Mouse (Mus musculus): Measurements from ENCODE around the gene Cep162. TPM values are rescaled to one million over a fixed set of nuclear protein-coding genes. Genes with fewer than 3 reads are reported as not detected.

The Cep162 gene
- polyA plus RNA-seq (2016; fragmentation: Nextera tagmentation; extraction: Ambion mirVana) = 8.9 and 10.0 TPM in 2 replicates

DNA sequence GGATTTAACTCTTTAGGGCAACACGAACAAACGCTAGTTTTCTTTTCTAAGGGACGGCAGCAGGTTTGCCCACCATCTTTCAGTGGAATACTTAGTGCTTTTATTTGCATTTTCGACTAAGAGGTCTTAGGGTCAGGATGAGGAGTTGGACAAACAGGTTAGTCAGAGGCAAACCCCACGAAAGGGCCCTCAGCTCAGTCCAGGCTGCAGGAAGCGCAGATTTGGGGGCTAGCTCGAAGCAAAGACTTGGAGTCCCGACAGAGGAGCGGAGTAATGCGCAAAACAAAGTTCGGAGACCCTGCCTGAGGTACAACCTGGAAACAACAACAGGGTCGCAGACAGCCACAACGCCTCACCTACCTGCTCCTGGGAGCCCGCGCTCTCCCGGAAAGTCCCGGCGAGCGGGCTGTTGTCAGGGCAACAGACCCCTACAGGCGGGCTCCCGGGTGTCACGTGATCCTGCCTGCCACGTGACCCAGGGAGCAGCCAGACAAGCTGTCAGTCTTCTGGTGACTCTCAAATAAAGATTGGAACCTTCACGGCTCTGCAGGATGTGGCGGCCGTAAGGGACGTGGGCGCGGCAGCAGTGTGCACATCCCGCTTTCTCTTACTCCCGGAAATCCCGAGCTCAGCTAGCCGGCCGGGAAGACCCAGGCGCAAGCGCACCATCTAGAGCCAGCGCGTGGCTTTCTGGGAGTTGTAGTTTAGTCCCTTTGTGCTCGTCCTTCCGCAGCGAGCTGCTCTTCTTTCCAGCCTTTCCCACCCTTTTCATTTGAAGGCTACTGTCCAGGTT lies at the start of gene Cep162:
Gene Cep162, minus strand, starts transcription at position 634 of the 793 bp plus-strand sequence.
- no peaks in the 10 kb centered on the region for H3K9me3 ChIP-seq
- H3K4me1 ChIP-seq (replicated peaks) = peaks cover 3% of the 10 kb centered on the region; the same call in 1 of the 2 replicates
- peak within 1 kb of the TSS; percentile 58 for H3K4me3 ChIP-seq (replicated peaks)
- peak within 1 kb of the TSS; percentile 32 for H3K27ac ChIP-seq
- peak within 1 kb of the TSS; percentile 65 for H3K9ac ChIP-seq (replicated peaks)
- under 1% methylated on average over 41 of the region's 41 CpGs for WGBS
- peak within 1 kb of the TSS; percentile 66 for H3K4me2 ChIP-seq
- H3K36me3 ChIP-seq = no peaks in the 10 kb centered on the region
- ATAC-seq (ENCODE audit: insufficient number of reproducible peaks, insufficient read depth, low FRiP score, low TSS enrichment, low read depth) = peak; percentile 97
- H3K27me3 ChIP-seq = no peaks in the 10 kb centered on the region

DNA sequence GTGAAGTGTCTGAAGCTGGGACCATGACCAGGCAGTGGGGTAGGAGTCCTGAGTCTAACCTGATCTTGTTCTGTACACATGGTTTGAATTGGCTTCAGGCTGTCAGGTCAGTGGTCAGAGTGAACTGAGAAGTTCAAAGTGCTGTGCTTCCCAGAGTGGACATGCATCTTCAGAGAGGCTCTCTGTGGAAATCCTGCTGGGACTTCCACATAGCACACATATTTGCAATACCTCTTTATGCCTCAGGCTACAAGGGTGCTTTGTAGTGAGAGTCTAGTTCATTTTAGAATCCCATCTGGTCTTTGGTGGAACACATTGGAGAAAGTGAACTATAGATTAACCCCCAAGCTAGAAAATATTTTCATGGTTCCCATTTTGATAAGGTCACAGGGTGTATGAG lies 47.9 kb upstream of the Cep162 start:
- ATAC-seq (ENCODE audit: insufficient number of reproducible peaks, insufficient read depth, low FRiP score, low TSS enrichment, low read depth) = no peak
- no peaks in the 10 kb centered on the region for H3K27me3 ChIP-seq
- no peaks in the 10 kb centered on the region for H3K9me3 ChIP-seq
- H3K4me2 ChIP-seq = no peak overlapping the region
- no peaks in the 10 kb centered on the region for H3K4me1 ChIP-seq (replicated peaks)
- H3K36me3 ChIP-seq = no peaks in the 10 kb centered on the region
- no peak overlapping the region for H3K9ac ChIP-seq (replicated peaks)
- H3K4me3 ChIP-seq (replicated peaks) = no peak overlapping the region
- no peak overlapping the region for H3K27ac ChIP-seq

DNA sequence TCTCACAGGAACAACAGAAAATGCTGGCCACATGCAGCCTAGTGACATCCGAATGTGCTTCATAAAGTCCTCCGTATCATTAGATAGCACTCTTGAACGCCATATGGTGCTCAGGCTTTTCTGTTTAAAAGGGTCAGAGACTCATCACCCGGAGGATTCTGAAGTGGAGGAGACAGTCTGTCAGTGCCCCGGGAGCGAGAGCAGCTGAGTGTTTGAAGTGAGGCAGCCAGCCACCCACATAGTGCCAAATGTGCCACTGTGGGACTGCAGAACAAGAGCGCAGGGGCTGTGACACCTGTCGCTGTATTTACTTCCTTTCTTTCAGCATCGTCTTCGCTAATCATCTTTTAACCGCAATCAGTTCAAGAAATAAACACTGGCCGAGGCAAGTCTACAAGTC lies 43.6 kb upstream of the Cep162 start:
- Histone ChIP-seq H3K4me2 (no peak overlapping the region), H3K36me3 (no peaks in the 10 kb centered on the region), H3K4me3 (replicated peaks) (no peak overlapping the region), H3K27ac (no peak overlapping the region), H3K9ac (replicated peaks) (no peak overlapping the region), H3K9me3 (no peaks in the 10 kb centered on the region), H3K27me3 (no peaks in the 10 kb centered on the region), H3K4me1 (replicated peaks) (no peaks in the 10 kb centered on the region)
- ATAC-seq (ENCODE audit: insufficient number of reproducible peaks, insufficient read depth, low FRiP score, low TSS enrichment, low read depth) = no peak
- 53% methylated on average over 12 of the region's 12 CpGs for WGBS

DNA sequence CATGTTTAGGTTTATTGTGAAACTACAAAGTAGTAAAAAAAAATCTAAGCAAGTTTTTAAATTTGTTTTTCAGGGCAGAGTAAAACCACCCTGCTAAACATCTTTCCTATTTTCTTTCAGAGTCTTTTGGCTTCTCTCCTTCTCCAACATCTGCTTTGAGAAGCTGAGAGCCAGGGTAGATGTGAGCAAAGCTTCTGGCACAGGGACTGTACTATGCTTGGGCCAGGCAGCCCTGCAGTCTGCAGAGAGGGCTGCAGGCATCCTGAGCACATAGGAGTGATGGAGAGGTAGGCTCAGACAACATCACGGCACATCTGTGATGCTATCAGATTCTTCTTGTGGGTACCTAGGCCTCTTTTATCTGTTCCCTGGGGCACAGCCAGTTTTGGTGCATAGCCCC lies 42.2 kb upstream of the Cep162 start:
- H3K9me3 ChIP-seq = no peaks in the 10 kb centered on the region
- no peak overlapping the region for H3K4me3 ChIP-seq (replicated peaks)
- no peaks in the 10 kb centered on the region for H3K27me3 ChIP-seq
- H3K4me1 ChIP-seq (replicated peaks) = no peaks in the 10 kb centered on the region
- ATAC-seq (ENCODE audit: insufficient number of reproducible peaks, insufficient read depth, low FRiP score, low TSS enrichment, low read depth) = no peak
- H3K36me3 ChIP-seq = no peaks in the 10 kb centered on the region
- no peak overlapping the region for H3K9ac ChIP-seq (replicated peaks)
- WGBS = 73% methylated on average over 1 of the region's 1 CpGs
- H3K4me2 ChIP-seq = no peak overlapping the region
- H3K27ac ChIP-seq = no peak overlapping the region

DNA sequence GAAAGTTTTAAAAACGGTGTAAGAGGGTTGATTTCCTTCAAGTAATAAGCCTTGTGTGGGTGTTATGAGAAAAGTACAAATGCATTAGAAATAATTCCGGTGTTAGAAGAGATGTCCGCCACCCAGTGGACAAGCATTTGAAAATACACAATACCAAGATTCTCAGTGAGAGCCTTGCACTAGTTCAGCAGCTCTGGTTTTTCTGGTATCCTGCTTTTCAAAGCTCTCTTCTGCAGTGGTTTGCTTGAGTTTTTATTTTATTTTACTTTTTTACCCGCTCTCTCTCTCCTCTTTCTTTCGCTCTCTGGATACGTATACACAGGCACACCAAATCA lies 327 bp upstream of the Cep162 start:
- Histone ChIP-seq H3K4me2 (peak overlapping the region; percentile 66), H3K27me3 (no peaks in the 10 kb centered on the region), H3K4me1 (replicated peaks) (peaks cover 3% of the 10 kb centered on the region; the same call in 1 of the 2 replicates), H3K4me3 (replicated peaks) (peak overlapping the region; percentile 58), H3K9ac (replicated peaks) (no peak overlapping the region), H3K9me3 (no peaks in the 10 kb centered on the region), H3K36me3 (no peaks in the 10 kb centered on the region), H3K27ac (0 out of 2 replicates have a peak overlapping the region, but pooled peaks have one; percentile 32)
- 18% methylated on average over 6 of the region's 6 CpGs for WGBS
- peak; percentile 75; the same call in 1 of the 2 replicates for ATAC-seq (ENCODE audit: insufficient number of reproducible peaks, insufficient read depth, low FRiP score, low TSS enrichment, low read depth)

DNA sequence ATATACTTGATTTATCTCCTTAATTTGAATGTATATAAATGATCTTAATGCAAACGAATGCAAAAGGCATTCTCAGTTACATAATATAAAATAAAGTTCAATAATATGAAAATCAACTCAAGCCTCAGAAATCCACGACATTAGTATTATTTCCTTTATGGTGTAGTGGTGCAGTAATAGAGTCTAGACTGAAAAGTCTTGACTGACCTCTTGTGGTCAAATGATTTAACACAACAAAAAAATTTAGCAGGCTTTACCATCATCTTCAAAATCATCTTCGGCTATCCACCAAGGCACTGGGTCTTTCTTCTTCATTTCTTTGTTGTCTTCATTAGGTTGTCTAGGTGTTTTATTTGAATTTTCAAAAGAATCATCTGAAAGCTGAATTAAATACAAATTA lies 7.2 kb downstream of the Cep162 start:
- Histone ChIP-seq H3K4me2 (no peak overlapping the region), H3K9ac (replicated peaks) (no peak overlapping the region), H3K36me3 (peaks cover 34% of the 10 kb centered on the region), H3K4me1 (replicated peaks) (no peaks in the 10 kb centered on the region), H3K4me3 (replicated peaks) (no peak overlapping the region), H3K27ac (no peak overlapping the region), H3K9me3 (no peaks in the 10 kb centered on the region), H3K27me3 (no peaks in the 10 kb centered on the region)
- ATAC-seq (ENCODE audit: insufficient number of reproducible peaks, insufficient read depth, low FRiP score, low TSS enrichment, low read depth) = no peak
- 55% methylated on average over 3 of the region's 3 CpGs for WGBS

DNA sequence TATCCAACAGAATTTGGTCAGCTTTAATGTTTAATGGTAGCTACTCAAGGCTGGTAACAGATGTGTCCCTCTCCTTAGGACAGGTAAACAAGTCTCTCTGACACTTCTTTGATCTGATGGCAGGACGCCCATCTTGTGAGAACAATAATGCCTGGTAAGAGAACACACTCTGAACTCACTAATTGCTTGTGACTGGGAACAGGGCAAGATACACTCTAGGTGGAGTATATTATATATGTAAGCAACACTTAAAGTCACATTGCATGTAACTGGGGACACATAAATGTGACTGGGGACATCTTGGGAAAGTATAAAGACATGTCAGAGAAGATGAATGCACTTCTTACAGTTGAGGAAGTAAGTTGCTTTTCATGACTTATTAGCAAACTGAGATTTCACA lies 7.7 kb downstream of the Cep162 start:
- peaks cover 37% of the 10 kb centered on the region for H3K36me3 ChIP-seq
- no peaks in the 10 kb centered on the region for H3K4me1 ChIP-seq (replicated peaks)
- ATAC-seq (ENCODE audit: insufficient number of reproducible peaks, insufficient read depth, low FRiP score, low TSS enrichment, low read depth) = no peak
- 87% methylated on average over 1 of the region's 1 CpGs for WGBS
- no peaks in the 10 kb centered on the region for H3K27me3 ChIP-seq
- no peak overlapping the region for H3K27ac ChIP-seq
- H3K9me3 ChIP-seq = no peaks in the 10 kb centered on the region
- H3K4me3 ChIP-seq (replicated peaks) = no peak overlapping the region
- H3K9ac ChIP-seq (replicated peaks) = no peak overlapping the region
- H3K4me2 ChIP-seq = no peak overlapping the region

DNA sequence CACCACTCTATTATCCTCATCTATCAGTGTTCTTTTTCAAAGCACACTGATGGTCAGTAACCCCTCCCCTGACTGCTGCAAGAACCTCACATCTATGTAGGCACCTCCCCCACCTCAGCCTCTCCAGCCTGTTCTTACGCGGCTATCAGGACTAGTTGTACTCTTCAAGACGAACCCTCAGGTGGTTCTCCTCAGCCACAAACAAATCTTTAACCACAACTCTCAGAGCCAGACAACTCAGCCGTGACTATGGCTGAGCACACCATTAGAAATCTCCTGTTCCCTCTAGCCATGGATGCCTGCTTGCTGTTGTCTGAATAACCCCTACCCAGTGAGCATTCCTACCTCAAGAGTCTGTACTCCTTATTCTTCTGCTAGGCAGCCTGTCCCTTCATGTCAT lies 42.1 kb downstream of the Cep162 start:
- no peak overlapping the region for H3K9ac ChIP-seq (replicated peaks)
- no peak for ATAC-seq (ENCODE audit: insufficient number of reproducible peaks, insufficient read depth, low FRiP score, low TSS enrichment, low read depth)
- no peaks in the 10 kb centered on the region for H3K27me3 ChIP-seq
- peaks cover 63% of the 10 kb centered on the region for H3K36me3 ChIP-seq
- 81% methylated on average over 4 of the region's 4 CpGs for WGBS
- no peak overlapping the region for H3K27ac ChIP-seq
- no peak overlapping the region for H3K4me3 ChIP-seq (replicated peaks)
- H3K4me2 ChIP-seq = no peak overlapping the region
- no peaks in the 10 kb centered on the region for H3K4me1 ChIP-seq (replicated peaks)
- no peaks in the 10 kb centered on the region for H3K9me3 ChIP-seq

DNA sequence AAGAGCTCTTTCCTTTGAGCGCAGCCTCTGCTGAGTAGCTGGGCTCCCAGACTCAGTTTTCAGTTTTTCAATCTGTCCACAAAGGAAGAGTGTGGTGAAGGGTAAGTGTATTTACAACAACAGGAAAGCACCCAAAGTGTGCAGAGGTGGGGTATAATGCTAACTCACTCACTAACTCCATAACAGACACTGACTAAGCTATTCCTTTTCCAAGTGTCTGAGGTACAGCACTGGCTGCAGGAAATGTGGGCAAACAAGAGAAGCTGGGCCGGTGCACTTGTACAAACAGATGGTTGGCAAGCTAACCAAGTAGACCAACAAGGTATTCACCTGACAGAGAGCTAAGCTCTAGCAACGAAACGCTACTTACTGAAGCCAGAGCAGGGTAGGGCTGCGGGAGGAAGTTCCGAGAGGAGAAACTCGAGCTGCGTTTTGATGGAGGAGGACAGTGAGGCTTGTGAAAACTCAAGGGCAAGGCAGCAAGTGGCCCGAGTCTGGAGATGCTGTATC lies 44.5 kb downstream of the Cep162 start:
- Histone ChIP-seq H3K9ac (replicated peaks) (no peak overlapping the region), H3K27me3 (no peaks in the 10 kb centered on the region), H3K4me3 (replicated peaks) (no peak overlapping the region), H3K4me1 (replicated peaks) (no peaks in the 10 kb centered on the region), H3K27ac (no peak overlapping the region), H3K36me3 (peaks cover 66% of the 10 kb centered on the region), H3K9me3 (no peaks in the 10 kb centered on the region), H3K4me2 (no peak overlapping the region)
- no peak for ATAC-seq (ENCODE audit: insufficient number of reproducible peaks, insufficient read depth, low FRiP score, low TSS enrichment, low read depth)
- WGBS = 91% methylated on average over 9 of the region's 9 CpGs

DNA sequence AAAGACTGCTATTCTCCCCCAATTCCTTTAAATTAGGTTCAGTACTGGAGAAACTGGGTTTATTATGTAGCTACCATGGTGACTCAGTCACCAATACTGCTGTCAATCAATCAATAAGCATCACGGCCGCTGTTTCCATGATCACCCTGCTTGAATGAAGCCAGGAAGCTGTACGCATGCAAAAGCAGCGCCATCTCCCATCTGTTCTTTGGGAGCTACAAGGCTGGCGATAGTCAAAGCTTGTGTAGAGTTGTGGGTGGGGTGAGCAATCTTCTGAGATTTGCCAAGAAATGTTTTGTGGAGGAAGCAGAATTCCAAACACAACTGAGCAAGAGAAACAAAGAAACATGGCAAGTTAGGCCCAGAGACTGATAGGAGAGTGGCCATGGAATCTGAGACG lies 52.9 kb downstream of the Cep162 start:
- Histone ChIP-seq H3K9me3 (no peaks in the 10 kb centered on the region), H3K4me2 (no peak overlapping the region), H3K27ac (no peak overlapping the region), H3K36me3 (peaks cover 80% of the 10 kb centered on the region), H3K9ac (replicated peaks) (no peak overlapping the region), H3K4me1 (replicated peaks) (no peaks in the 10 kb centered on the region), H3K4me3 (replicated peaks) (no peak overlapping the region), H3K27me3 (no peaks in the 10 kb centered on the region)
- WGBS = 95% methylated on average over 6 of the region's 6 CpGs
- ATAC-seq (ENCODE audit: insufficient number of reproducible peaks, insufficient read depth, low FRiP score, low TSS enrichment, low read depth) = no peak

DNA sequence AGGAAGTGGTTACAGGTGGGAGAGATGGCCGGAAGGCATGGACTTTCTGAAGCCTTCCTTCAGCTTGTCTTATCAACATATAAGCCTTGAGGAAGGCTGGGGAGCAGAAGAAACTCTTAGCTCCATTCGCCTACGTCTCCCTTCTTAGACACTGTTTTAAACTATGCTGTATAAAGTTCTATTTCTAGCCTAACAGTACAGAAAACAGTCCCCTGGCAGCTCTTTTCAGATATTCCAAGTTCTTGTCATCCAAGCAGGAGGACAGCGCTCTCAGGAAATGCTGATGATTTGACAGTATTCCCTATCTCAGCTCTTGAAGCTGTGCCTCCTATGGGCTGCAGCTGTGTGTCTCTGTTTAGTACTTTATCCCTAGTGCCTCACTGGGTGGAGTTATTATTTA lies 54.4 kb downstream of the Cep162 start:
- Histone ChIP-seq H3K9me3 (no peaks in the 10 kb centered on the region), H3K4me2 (no peak overlapping the region), H3K4me1 (replicated peaks) (no peaks in the 10 kb centered on the region), H3K36me3 (peaks cover 77% of the 10 kb centered on the region), H3K27me3 (no peaks in the 10 kb centered on the region), H3K9ac (replicated peaks) (no peak overlapping the region), H3K4me3 (replicated peaks) (no peak overlapping the region), H3K27ac (no peak overlapping the region)
- ATAC-seq (ENCODE audit: insufficient number of reproducible peaks, insufficient read depth, low FRiP score, low TSS enrichment, low read depth) = no peak
- 94% methylated on average over 4 of the region's 4 CpGs for WGBS

DNA sequence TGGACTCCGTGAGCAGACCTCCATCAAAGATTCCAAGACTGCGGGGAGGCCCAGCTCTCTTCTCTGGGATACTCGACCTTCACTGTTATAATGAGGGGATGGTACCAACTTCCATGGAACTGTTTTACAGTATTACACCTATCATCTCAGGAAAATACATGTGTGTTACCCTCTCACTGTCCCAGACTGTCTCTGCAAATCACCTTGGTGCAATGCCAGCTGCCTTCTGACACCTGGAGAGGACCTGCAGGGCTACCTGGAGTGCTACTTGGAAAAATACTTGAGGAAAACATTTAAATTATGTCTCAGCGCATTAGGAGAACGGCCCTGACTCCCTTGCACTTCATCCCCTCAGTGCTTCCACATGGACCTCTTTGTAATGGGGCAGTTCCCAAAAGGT lies 54.9 kb downstream of the Cep162 start:
- H3K27ac ChIP-seq = no peak overlapping the region
- no peak overlapping the region for H3K4me3 ChIP-seq (replicated peaks)
- no peaks in the 10 kb centered on the region for H3K4me1 ChIP-seq (replicated peaks)
- H3K4me2 ChIP-seq = no peak overlapping the region
- H3K9ac ChIP-seq (replicated peaks) = no peak overlapping the region
- peaks cover 74% of the 10 kb centered on the region for H3K36me3 ChIP-seq
- 92% methylated on average over 5 of the region's 5 CpGs for WGBS
- H3K9me3 ChIP-seq = no peaks in the 10 kb centered on the region
- no peaks in the 10 kb centered on the region for H3K27me3 ChIP-seq
- no peak for ATAC-seq (ENCODE audit: insufficient number of reproducible peaks, insufficient read depth, low FRiP score, low TSS enrichment, low read depth)

Data from limb, embryonic 12.5 days (tissue).